Mouse (Mus musculus) CH12.LX (cell line): ENCODE data around the gene Chpt1.

Experiments
- CTCF ChIP-seq, 2 experiments: IDR thresholded peaks in 1 of 2; conservative IDR thresholded peaks in 1 of 2; 2 replicates each; pipeline ENCODE4 v1.5.1; 2011 to 2012; ENCODE audit warnings: low read depth in 2 of 2, low read length in 2 of 2, improper control_type of control experiment in 1 of 2, inconsistent platforms in 1 of 2, mild to moderate bottlenecking in 1 of 2, moderate library complexity in 1 of 2
- MAFK ChIP-seq: IDR thresholded peaks from 2 replicates; pipeline ENCODE4 v1.6.1; 2011; ENCODE audit warnings: low read length, improper control_type of control experiment; ENCODE audit not compliant: insufficient replicate concordance

GRCm38 (mm10) chr10:88496864-88497564 is 6.9 kb downstream of the Chpt1 start:
- TF ChIP-seq CTCF (conservative IDR thresholded peaks at IDR 0.05 in 1 of 2, IDR thresholded peaks at IDR 0.05 in 1 of 2; ENCODE audit: low read depth in 2 of 2, low read length in 2 of 2) (no peak), MAFK (no peak)
